Mouse (Mus musculus): Measurements from ENCODE around the gene Tulp3.

Gene Tulp3

GRCm38 (mm10) chr6:128361901-128362300 is 6.2 kb upstream of the Tulp3 start:
- intact Hi-C loops (cut with DNase I) = no loop called here

GRCm38 (mm10) chr6:128358999-128359398 is 3.3 kb upstream of the Tulp3 start:
- intact Hi-C loops (cut with DNase I) = loop anchor here (1.0 to 5.0 kb wide), 2 partner anchors 41 to 122 kb away; no protein-coding TSS in a partner anchor

GRCm38 (mm10) chr6:128355201-128355681 is 410 bp downstream of the Tulp3 start:
- intact Hi-C loops (cut with DNase I) = loop anchor here (5.0 kb wide), 1 partner anchor 118 kb away; no protein-coding TSS in a partner anchor

GRCm38 (mm10) chr6:128354140-128354539 is 1.5 kb downstream of the Tulp3 start:
- intact Hi-C loops (cut with DNase I) = no loop called here

DNA sequence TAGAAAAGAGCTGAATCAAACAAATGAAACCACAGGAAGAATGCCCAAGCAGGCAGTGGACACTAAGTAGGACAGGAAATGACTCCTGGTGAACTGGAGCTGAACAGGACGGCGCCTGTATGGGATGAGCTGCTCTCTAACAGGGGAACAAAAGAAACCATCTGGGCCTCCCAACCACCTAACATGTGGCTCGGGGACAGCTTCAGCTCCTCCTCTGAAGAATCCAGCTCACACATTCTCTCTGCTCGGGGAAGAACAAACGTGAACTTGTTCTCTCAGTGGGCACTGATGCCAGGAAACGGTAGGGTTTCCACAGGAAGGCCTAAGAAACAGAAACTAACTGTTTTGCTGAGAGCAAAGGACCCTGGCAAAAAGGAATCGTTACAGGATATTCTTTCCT is 5.9 kb downstream of the Tulp3 start:
- intact Hi-C loops (cut with DNase I) = no loop called here

DNA sequence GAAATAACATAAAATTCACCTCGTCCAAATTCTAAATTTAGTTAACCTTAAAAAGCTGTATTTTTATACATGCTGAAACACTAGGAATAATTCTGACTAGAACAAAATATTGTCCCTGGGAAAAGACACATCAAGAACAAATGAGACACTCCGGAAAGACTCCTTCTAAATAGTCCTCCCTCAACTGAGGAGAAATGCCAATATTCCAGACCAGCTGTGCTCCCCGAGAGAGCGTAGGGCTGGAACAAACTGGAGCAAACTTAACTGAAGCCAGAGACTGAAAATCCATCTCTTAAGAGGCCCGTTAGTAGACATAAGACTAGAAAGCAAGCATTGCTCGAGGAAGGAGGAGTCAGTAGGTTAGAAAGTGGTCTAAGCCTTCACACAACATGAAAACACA is 8.9 kb downstream of the Tulp3 start:
- intact Hi-C loops (cut with DNase I) = no loop called here

DNA sequence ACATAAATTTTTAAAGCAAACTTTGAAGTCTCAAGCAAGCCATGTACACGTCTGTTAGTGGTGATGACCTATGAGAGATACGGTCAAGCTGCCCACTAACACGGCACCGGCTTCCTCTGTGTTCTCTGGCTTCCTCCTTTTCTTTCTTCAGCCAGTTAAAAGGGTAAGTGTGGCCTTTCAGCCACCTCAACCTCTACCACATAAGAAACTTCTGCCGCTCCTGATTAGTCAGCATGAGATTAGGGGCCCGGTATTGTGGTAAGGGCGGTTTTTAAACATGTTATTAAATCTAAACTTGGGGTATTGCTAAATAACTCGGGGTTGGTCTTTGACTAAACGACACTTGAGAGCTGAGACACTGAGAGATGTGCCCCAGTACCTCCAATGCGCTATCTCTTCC is 10.0 kb downstream of the Tulp3 start:
- intact Hi-C loops (cut with DNase I) = no loop called here

- intact Hi-C loops (cut with DNase I) = no loop called here
These were observed 13.5 kb downstream of the Tulp3 start for GRCm38 (mm10) chr6:128341956-128342723.

GRCm38 (mm10) chr6:128338876-128339275 is 16.8 kb downstream of the Tulp3 start:
- intact Hi-C loops (cut with DNase I) = no loop called here

GRCm38 (mm10) chr6:128337467-128337866 is 18.2 kb downstream of the Tulp3 start:
- intact Hi-C loops (cut with DNase I) = no loop called here

- intact Hi-C loops (cut with DNase I) = no loop called here
These were observed 21.1 kb downstream of the Tulp3 start for GRCm38 (mm10) chr6:128334397-128335124.

DNA sequence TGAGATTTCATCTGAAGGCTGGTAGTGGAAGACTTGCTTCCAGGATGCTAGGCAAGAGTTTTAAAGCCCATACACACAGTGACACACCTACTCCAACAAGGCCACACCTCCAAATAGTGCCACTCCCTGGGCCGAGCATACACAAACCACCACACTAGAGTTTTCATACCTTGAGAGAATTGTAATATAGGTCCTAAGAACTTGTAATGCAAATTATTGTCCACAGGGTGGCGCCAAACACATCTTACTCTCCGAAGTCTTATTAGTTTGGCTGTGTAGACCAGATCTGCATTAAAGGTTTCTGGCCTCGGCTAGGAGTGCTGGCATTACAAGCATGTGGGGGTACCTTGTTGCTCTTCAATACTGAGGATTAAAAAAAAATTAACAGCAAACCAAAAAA is 37.3 kb downstream of the Tulp3 start:
- intact Hi-C loops (cut with DNase I) = loop anchor here (1.0 to 5.0 kb wide), 2 partner anchors 40 to 94 kb away; no protein-coding TSS in a partner anchor

- intact Hi-C loops (cut with DNase I) = loop anchor here (5.0 kb wide), 1 partner anchor 97 kb away; no protein-coding TSS in a partner anchor
These were observed 40.1 kb downstream of the Tulp3 start for GRCm38 (mm10) chr6:128315597-128315996.

DNA sequence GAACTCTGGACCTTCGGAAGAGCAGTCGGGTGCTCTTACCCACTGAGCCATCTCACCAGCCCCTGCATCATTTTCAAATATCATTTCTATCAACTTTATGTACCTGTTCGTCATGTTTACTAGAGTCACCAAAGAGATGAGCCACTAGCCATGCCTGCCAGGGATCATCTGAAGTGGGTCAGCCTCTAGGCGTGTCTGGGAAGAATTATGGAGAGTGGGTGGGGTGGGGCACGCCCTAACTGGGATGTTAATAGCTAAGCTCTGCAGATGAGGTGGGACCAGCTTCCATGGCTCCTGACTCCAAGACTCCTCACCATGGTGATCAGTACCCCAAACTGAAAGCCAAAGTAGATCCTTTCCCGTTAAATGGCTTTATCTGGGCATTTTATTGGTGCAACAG is 40.9 kb downstream of the Tulp3 start:
- intact Hi-C loops (cut with DNase I) = loop anchor here (5.0 kb wide), 1 partner anchor 98 kb away; no protein-coding TSS in a partner anchor

GRCm38 (mm10) chr6:128308311-128308710 is 47.3 kb downstream of the Tulp3 start:
- intact Hi-C loops (cut with DNase I) = loop anchor here (2.0 to 10.0 kb wide), 2 partner anchors 74 to 104 kb away; no protein-coding TSS in a partner anchor

GRCm38 (mm10) chr6:128304801-128305200 is 50.9 kb downstream of the Tulp3 start:
- intact Hi-C loops (cut with DNase I) = loop anchor here (10.0 kb wide), 1 partner anchor 100 kb away; no protein-coding TSS in a partner anchor

DNA sequence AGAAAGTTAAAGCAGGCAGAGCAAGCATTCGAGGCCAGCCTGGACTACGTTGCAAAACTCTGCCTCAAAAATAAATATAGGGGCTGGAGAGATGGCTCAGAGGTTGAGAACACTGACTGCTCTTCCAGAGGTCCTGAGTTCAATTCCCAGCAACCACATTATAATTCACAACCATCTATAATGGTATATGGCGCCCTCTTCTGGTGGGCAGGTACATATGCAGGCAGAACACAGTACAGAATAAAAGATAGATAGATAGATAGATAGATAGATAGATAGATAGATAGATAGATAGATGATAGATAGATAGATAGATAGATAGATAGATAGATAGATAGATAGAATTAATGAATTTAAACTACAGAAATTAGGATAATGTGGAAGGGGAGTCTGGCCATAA is 53.0 kb downstream of the Tulp3 start:
- intact Hi-C loops (cut with DNase I) = loop anchor here (10.0 kb wide), 1 partner anchor 98 kb away; no protein-coding TSS in a partner anchor

DNA sequence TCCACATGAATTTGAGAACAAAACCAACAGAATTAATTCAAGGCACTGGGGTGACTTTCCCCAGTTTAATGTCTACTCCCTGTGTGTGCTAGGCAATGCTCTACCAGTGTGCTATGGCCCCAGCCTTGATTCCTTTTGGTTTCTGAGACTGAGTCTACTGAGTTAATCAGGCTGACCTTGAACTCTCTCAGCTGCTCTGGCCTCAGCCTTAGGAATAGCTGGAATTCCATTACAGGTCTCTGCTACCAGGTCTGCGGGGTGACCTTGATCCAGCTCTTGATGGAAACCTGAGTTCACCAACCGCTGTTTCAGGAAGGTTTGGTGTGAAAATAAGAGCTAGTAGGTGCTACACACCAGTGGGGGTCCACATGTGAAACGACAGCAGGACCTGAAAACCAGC is 53.8 kb downstream of the Tulp3 start:
- intact Hi-C loops (cut with DNase I) = loop anchor here (10.0 kb wide), 1 partner anchor 97 kb away; no protein-coding TSS in a partner anchor

DNA sequence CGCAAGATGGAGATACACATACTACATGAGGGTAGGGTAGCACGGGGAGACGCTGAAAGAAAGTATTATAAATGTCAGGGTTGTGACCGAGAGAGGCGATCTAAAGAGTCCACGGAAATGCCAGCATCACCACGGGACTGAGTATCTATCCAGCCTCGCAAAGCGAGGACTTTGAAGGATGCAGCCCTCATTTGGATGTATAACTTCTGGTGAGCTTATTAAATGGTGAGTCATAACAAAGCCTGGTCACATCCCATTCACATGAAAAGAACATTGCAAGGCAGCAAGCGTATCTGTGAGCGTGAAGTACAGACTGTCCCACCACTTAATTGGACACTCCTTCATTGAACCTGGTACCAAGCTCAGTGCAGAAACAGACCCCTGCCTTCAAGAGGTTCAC is 54.2 kb downstream of the Tulp3 start:
- intact Hi-C loops (cut with DNase I) = loop anchor here (10.0 kb wide), 1 partner anchor 97 kb away; no protein-coding TSS in a partner anchor

DNA sequence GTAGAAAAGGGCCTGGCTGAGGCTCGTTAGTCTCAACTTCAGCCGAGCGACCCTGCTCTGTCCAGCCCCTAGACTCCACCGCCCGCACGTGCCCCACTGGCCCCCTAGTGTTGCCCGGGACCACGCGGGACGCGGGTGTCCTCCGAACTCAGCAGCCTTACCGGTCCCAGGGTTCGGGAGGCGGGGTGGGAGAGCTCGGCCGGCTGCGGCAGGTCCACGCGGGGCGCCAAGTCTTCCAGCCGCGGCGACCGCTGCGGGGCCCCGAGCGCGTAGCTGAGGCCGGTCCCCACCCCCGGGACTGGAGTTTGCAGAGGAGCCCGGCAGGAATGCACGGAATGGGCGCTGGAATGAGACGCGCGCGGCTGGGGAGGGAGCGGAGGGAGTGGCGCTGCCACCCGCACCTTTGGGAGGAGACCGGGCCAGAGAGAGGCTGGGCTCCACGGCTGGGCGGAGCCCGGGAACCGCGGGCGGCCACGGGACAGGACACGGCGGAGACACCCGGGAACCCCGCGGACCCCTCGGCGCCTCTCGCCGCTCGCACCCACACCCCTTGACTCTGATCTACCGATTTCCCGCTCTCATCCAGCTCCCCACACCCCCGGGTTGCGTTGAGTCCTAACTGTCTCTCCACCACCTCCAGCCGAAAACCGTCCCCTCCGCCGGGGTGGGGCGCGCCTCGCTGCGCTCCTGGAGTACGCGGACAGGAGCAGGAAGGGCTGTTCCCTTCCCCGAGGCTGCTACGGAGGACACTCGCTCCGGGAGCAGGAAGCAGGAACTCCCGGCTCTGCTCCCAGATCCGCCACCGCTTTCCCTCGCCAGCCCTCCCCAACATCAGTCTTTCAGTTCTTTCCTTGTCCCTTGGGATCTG is 55.3 kb downstream of the Tulp3 start, which contains the start of gene Tead4:
Tead4 (minus strand) TSS at position 690 of the 868 bp plus-strand sequence.
- intact Hi-C loops (cut with DNase I) = loop anchor here (10.0 kb wide), 1 partner anchor 96 kb away; no protein-coding TSS in a partner anchor

Measured in adrenal gland (tissue).